Mouse (Mus musculus): ENCODE data around the gene Gm43518. TPM values are rescaled to one million over a fixed set of nuclear protein-coding genes. Genes with fewer than 3 reads are reported as not detected.

Gm43518 gene
- total RNA-seq (2015) (1.8 TPM in 1 of 2 replicates, not detected in the other), total RNA-seq (2017) (not detected in 2 replicates)

DNA sequence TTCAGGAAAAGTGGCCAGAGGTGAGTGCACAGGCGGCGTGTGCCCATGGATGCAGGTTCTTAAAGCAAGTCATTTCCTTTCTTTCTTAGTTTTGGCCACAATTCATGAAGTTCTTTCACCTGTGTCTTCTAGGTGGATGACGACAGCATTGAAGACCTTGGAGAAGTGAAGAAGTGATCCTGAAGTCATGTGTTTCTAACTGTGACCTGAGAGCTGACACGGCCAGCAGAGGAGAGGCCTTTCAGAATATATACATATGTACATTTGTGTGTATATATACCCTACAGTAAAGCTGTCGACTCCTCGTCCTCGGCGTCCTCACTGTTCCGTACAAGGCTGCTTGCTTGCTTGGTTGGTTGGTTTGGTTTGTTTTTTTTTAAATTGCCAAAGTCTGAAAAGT lies at the start of gene Gm43518:
Gene Gm43518 (plus strand): TSS at position 301 of the 400 bp plus-strand sequence.
- no peak for ATAC-seq (replicated peaks; ENCODE audit: poor library complexity)

DNA sequence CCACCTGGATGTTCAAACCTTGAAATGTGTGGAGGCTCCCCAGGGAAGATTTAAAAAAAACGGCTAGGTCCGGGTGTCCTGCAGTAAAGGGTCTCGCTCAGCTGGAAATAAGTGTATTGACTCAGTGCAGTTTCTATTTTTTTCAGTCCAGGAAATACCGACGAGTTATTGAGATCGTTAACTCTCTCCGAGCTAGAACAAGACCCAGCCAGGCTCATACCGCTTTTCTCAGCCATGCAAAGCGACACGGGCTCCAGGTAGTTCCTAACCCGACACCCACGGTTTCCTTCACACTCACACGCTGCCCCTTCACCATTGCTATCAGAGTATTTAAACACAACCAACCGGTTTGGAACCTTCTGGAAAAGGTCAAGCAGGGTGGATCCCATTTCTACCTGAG lies 49.2 kb upstream of the Gm43518 start:
- ATAC-seq (replicated peaks; ENCODE audit: poor library complexity), result no peak

- no peak for ATAC-seq (replicated peaks; ENCODE audit: poor library complexity)
Observed at GRCm38 (mm10) chr5:123879928-123880327, 47.3 kb upstream of the Gm43518 start, which contains the start of gene Hcar1. Hcar1 (minus strand) TSS chr5:123880020.

- no peak for ATAC-seq (replicated peaks; ENCODE audit: poor library complexity)
Observed at GRCm38 (mm10) chr5:123880778-123881177, 46.4 kb upstream of the Gm43518 start.

DNA sequence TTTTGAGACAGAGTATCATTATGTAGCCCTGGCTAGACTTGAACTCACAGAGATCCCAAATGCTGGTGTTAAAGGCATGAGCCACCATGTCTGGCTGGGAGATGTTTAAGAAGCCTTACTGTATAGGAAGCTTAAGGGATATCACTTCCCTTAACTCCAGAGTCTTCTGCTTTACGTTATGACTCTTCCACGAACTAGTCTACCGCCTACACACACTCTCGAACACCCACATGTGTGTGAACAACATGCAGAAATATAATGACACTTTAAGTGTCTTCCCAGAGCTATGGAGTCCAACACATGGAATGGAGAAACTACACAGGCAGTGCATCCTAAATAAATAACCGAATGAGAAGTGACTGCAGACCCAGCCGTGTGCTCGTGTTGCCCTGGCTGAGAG lies 43.3 kb upstream of the Gm43518 start:
- no peak for ATAC-seq (replicated peaks; ENCODE audit: poor library complexity)

- ATAC-seq (replicated peaks; ENCODE audit: poor library complexity), result peak; percentile 76
Observed at GRCm38 (mm10) chr5:123884332-123884731, 42.9 kb upstream of the Gm43518 start.

DNA sequence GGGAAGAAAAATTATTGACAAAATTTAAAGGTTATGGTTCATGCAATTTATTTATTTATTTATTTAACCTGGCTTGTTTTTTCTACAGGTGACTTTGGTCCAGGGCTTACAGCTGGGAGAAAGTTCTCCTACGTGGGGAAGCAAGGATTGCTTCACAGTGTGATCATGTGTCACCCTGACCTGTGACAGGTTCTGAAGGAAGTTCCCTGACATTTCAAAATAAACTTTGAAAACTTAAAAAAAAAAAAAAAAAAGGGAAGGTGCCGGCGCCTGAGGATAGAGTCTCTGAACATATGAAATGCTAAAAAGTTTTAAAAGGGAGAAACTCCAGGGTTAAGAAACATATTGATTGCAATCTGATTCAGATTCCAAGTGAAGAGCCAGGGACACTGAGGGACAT lies 40.9 kb upstream of the Gm43518 start:
- ATAC-seq (replicated peaks; ENCODE audit: poor library complexity), result peak; percentile 63

GRCm38 (mm10) chr5:123890312-123890711 lies 36.9 kb upstream of the Gm43518 start:
- ATAC-seq (replicated peaks; ENCODE audit: poor library complexity), result no peak

DNA sequence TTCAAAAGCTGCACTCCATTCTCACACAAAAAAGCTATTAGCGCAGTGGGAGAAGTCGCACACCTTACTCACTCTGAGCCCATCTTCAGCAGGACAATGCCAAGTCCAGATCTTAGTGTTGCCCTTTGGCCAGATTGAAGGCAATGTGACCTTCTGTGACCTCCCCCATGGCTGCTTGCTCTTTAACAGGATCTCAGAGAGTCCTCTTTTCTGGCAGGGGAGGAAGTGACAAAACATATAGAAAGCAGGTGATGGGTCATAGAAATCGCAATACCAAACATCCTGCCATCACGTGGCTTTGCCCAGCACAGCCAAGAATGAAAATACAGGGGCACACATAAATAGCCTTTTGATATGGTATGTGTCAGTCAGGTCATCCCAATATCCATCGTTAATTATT lies 36.2 kb upstream of the Gm43518 start:
- ATAC-seq (replicated peaks; ENCODE audit: poor library complexity), result no peak

DNA sequence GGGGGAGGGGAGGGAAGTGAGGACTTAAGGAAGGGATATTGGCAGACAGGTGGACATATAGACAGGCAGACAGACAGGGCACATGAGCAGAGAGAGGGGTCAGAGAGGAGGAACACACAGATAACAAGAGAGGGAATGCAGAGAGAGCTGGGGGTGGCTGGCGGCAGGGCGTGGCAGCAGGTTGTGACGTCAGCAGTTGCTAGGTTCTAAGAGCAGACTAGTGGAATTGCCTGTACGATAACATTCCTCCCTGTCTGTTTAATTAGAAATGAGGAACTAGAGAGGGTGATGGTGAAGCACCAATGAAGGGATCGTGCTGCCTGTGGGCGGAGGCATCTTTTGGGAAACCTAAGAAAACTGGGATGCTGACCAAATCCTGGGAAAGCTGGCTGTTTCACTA lies 35.5 kb upstream of the Gm43518 start:
- peak; percentile 95 for ATAC-seq (replicated peaks; ENCODE audit: poor library complexity)

DNA sequence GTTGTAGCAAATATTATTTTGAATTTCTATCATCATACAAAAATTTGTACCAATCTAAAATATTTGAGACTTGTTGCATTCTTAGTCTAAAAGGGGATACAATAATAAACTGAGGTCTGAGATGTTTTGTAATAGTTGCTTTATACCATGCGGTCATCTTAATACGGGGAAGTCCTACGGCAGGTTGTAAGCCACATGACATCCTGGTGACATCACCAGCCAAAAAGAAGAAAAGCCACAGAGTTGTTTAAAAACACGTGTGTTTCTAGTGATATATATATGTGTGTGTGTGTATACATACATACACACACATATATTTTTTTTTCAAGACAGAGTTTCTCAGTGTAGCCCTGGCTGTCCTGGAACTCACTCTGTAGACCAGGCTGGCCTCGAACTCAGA lies 33.7 kb upstream of the Gm43518 start:
- 0 out of 2 replicates have a peak, but pooled peaks have one; percentile 23 for ATAC-seq (replicated peaks; ENCODE audit: poor library complexity)

DNA sequence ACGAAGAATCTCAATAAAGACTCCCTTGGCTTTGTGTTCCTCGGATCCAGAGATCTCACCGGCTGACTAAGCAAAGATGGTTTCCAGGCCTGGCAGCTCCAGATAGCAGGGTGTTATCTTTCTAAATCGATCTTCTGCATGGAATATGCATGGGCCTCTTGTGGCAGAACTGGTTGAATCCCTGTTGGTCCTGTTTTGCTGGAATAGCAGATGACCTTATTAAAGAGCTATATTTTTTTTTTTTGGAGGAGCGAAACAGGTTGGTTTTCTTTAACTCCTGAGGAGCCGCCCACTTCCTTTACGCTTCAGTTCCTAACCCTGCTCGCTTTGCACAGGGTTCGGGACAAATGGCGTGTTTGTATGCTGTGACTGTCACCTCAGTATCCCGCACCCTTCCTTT lies 30.8 kb upstream of the Gm43518 start:
- no peak for ATAC-seq (replicated peaks; ENCODE audit: poor library complexity)

DNA sequence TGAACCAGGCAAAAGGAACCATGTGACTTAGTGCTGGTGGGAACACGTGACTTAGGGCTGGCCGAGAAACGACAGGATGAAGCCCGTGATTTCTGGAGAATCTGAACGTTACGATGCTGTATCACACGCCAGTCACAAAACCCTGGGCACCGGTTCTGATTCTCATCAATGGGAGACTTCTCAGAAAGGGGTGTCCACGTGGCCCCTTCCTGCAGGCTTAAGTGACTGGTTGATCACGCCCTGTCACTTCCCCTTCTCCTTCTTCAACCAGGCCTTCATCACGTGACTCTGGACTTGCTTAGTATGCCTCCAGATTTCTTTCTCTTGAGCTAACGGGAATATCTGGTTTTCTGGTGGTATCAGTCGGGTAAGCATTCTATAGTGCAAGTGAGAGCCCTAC lies 29.9 kb upstream of the Gm43518 start:
- peak; percentile 66 for ATAC-seq (replicated peaks; ENCODE audit: poor library complexity)

GRCm38 (mm10) chr5:123904059-123904672 lies 23.1 kb upstream of the Gm43518 start:
- ATAC-seq (replicated peaks; ENCODE audit: poor library complexity), result no peak

DNA sequence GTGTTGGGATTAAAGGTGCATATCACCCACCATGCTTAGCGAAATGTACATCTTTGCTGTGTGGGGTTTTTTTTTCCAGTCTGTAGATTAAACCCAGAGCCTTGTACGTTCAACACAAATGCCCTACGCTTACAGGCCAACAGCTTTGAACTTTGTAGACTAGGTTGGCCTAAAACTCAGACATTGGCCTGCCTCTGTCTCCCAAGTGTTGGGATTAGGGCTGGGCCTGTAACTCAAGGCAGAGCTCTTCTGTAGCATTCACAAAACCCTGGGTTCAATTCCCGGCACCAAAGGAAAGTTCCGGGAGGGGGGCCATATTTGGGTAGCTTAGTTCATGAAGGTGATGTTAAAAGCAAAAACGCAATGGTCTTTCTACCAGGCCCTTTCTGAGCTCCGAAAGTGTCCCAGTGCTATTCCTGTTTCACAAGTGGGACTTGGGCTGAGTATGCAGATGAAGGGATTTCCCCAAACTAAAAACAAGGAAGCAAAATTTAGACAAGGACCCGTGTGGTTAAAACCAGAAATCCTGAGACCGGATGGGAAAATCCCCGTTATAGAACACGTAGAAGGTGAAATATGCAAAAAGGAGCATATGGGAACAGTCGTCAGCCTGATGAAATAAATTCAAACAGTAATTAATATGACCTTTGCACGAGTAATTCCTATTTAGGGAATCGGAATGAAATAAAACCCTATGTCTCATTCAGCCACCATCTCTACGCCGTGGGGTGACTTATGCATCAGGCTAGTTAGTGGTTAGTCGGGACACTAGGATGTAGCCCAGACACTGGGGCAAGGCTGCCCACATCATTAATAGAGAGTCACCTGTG lies 20.9 kb upstream of the Gm43518 start:
- ATAC-seq (replicated peaks; ENCODE audit: poor library complexity), result no peak

GRCm38 (mm10) chr5:123906976-123907630 lies 20.1 kb upstream of the Gm43518 start, which contains the start of gene Denr:
Denr (plus strand) TSS chr5:123907175.
- peak; percentile 97 for ATAC-seq (replicated peaks; ENCODE audit: poor library complexity)

DNA sequence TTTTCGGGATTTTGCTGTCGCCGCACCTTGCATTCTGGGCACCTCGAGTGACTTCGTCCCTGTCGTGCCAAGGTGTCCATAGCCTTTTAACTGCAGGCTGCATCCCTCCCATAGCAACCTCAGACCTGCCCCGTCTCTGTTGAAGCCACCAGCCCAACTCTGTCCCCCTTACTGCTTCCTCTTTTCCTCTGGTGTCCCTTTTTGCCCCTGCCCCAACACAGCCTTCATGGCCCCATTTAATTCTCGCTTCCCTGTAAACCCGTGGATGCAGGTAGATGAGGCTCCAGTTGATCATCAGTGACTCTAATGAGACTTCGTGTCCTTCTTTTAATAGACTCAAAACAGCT lies 19.6 kb upstream of the Gm43518 start:
- ATAC-seq (replicated peaks; ENCODE audit: poor library complexity), result 0 out of 2 replicates have a peak, but pooled peaks have one; percentile 9

DNA sequence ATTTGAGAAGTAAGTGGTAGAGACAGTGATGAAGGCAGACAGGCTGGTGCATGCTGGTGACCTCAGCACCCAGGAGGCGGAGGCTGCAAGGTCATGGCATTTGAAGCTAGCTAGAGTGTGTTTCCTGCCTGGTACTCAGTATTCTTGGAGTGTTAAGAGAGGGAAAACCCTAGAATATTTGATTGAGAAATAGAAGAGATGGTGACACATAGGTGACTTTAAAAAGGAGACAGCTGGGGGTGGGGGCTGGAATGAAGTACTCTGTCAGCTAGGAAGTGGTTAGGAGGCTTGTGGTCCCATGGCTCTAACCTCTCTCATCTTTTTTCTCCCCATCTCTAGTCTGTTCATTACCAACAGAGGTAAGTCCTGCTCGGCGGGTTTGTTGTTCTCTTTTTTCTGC lies 12.4 kb upstream of the Gm43518 start:
- no peak for ATAC-seq (replicated peaks; ENCODE audit: poor library complexity)

GRCm38 (mm10) chr5:123922112-123922511 lies 5.1 kb upstream of the Gm43518 start:
- no peak for ATAC-seq (replicated peaks; ENCODE audit: poor library complexity)

- peak; percentile 95 for ATAC-seq (replicated peaks; ENCODE audit: poor library complexity)
Observed at GRCm38 (mm10) chr5:123930508-123930989, 3.3 kb downstream of the Gm43518 start, which contains the start of gene Ccdc62. Ccdc62 (plus strand) TSS chr5:123930679.

DNA sequence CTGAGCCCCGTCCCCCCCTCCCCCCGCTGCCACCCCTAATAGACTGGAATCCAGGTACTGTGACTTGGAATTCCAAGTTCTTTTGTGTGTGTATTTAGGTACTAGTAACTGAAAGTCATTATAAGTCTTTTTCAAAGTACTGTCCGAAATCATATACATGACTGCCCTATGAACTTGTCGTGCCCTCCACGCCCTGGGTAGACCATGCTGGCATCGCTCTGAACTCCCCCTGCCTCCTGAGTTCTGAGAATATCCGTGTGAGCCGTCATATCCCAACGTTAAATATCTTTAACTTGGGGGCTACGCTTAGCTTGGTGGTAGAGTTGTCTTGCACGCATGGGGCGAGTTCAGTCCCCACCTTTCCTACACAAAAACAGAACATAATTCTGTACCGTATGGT lies 3.9 kb downstream of the Gm43518 start:
- ATAC-seq (replicated peaks; ENCODE audit: poor library complexity), result no peak
